Mouse (Mus musculus): ENCODE measurements around the gene Plcz1. TPM values are rescaled to one million over a fixed set of nuclear protein-coding genes. Genes with fewer than 3 reads are reported as not detected.

Plcz1 gene
- polyA plus RNA-seq, 1 experiment from 2014 or later, result not detected

GRCm38 (mm10) chr6:140005181-140005580, 36.1 kb downstream of the Plcz1 start:
- ATAC-seq (ENCODE audit: low FRiP score), result no peak
- Histone ChIP-seq H3K27ac (ENCODE audit: low read depth, low read length) (no peak overlapping the region), H3K4me3 (ENCODE audit: low read depth, low read length) (no peak overlapping the region), H3K36me3 (ENCODE audit: control insufficient read depth, insufficient read depth, low read length) (no peaks in the 10 kb centered on the region), H3K4me2 (no peak overlapping the region), H3K27me3 (ENCODE audit: control insufficient read depth, insufficient read depth, low read length) (no peaks in the 10 kb centered on the region), H3K9me3 (ENCODE audit: control insufficient read depth, low read length) (no peaks in the 10 kb centered on the region), H3K9ac (ENCODE audit: low read length) (no peak overlapping the region), H3K4me1 (ENCODE audit: control insufficient read depth, insufficient read depth, low read length) (no peaks in the 10 kb centered on the region)
- 86% methylated on average over 3 of the region's 3 CpGs for WGBS
- DNase-seq (ENCODE audit: low spot score, missing footprints), result no peak

GRCm38 (mm10) chr6:139989597-139989996, 51.7 kb downstream of the Plcz1 start:
- no peaks in the 10 kb centered on the region for H3K9me3 ChIP-seq (ENCODE audit: control insufficient read depth, low read length)
- WGBS, result 89% methylated on average over 10 of the region's 10 CpGs
- ATAC-seq (ENCODE audit: low FRiP score) (no peak), DNase-seq (ENCODE audit: low spot score, missing footprints) (no peak)
- H3K4me2 ChIP-seq, result no peak overlapping the region
- H3K27ac ChIP-seq (ENCODE audit: low read depth, low read length), result no peak overlapping the region
- no peak overlapping the region for H3K9ac ChIP-seq (ENCODE audit: low read length)
- H3K4me1 ChIP-seq (ENCODE audit: control insufficient read depth, insufficient read depth, low read length), result no peaks in the 10 kb centered on the region
- no peaks in the 10 kb centered on the region for H3K27me3 ChIP-seq (ENCODE audit: control insufficient read depth, insufficient read depth, low read length)
- no peaks in the 10 kb centered on the region for H3K36me3 ChIP-seq (ENCODE audit: control insufficient read depth, insufficient read depth, low read length)
- no peak overlapping the region for H3K4me3 ChIP-seq (ENCODE audit: low read depth, low read length)

- no peak for ATAC-seq (ENCODE audit: low FRiP score)
- WGBS, result 78% methylated on average over 6 of the region's 6 CpGs
Measured at GRCm38 (mm10) chr6:139989075-139989474, 52.2 kb downstream of the Plcz1 start.

DNA sequence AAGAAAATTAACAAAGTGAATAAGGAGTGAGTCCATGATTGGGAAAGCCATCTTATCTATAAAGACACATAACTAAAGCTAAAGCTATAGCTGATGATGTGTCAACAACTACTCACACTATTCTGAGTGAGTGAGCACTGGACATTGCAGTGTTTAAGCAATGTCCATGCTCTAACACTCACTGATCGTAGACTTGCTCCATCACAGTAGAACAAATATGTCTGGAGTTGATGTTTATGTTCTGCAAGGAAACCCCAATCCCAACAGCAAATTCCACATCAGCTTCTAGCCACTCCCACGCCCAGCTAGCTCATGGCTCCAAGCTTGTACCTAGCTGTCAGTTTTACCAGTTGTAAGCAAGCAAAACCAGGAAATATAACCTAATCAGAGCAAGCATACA, 54.7 kb downstream of the Plcz1 start:
- Histone ChIP-seq H3K4me3 (ENCODE audit: low read depth, low read length) (no peak overlapping the region), H3K27ac (ENCODE audit: low read depth, low read length) (no peak overlapping the region), H3K36me3 (ENCODE audit: control insufficient read depth, insufficient read depth, low read length) (no peaks in the 10 kb centered on the region), H3K9ac (ENCODE audit: low read length) (no peak overlapping the region), H3K4me2 (no peak overlapping the region), H3K9me3 (ENCODE audit: control insufficient read depth, low read length) (no peaks in the 10 kb centered on the region), H3K27me3 (ENCODE audit: control insufficient read depth, insufficient read depth, low read length) (no peaks in the 10 kb centered on the region), H3K4me1 (ENCODE audit: control insufficient read depth, insufficient read depth, low read length) (no peaks in the 10 kb centered on the region)
- DNase-seq (ENCODE audit: low spot score, missing footprints), result no peak
- no peak for ATAC-seq (ENCODE audit: low FRiP score)
- WGBS, result 85% methylated on average over 2 of the region's 2 CpGs

More at GRCm38 (mm10) chr6:139989075-139989474, 52.2 kb downstream of the Plcz1 start:
- H3K4me1 ChIP-seq (ENCODE audit: control insufficient read depth, insufficient read depth, low read length), result no peaks in the 10 kb centered on the region
- no peak overlapping the region for H3K27ac ChIP-seq (ENCODE audit: low read depth, low read length)
- no peaks in the 10 kb centered on the region for H3K27me3 ChIP-seq (ENCODE audit: control insufficient read depth, insufficient read depth, low read length)
- no peak overlapping the region for H3K4me3 ChIP-seq (ENCODE audit: low read depth, low read length)
- no peaks in the 10 kb centered on the region for H3K36me3 ChIP-seq (ENCODE audit: control insufficient read depth, insufficient read depth, low read length)
- no peaks in the 10 kb centered on the region for H3K9me3 ChIP-seq (ENCODE audit: control insufficient read depth, low read length)
- no peak overlapping the region for H3K9ac ChIP-seq (ENCODE audit: low read length)
- DNase-seq (ENCODE audit: low spot score, missing footprints), result no peak
- no peak overlapping the region for H3K4me2 ChIP-seq

- Histone ChIP-seq H3K9me3 (ENCODE audit: control insufficient read depth, low read length) (no peaks in the 10 kb centered on the region), H3K27me3 (ENCODE audit: control insufficient read depth, insufficient read depth, low read length) (no peaks in the 10 kb centered on the region), H3K36me3 (ENCODE audit: control insufficient read depth, insufficient read depth, low read length) (no peaks in the 10 kb centered on the region), H3K9ac (ENCODE audit: low read length) (no peak overlapping the region), H3K27ac (ENCODE audit: low read depth, low read length) (no peak overlapping the region), H3K4me1 (ENCODE audit: control insufficient read depth, insufficient read depth, low read length) (no peaks in the 10 kb centered on the region), H3K4me2 (no peak overlapping the region), H3K4me3 (ENCODE audit: low read depth, low read length) (no peak overlapping the region)
- no peak for DNase-seq (ENCODE audit: low spot score, missing footprints)
- WGBS, result 85% methylated on average over 3 of the region's 3 CpGs
- no peak for ATAC-seq (ENCODE audit: low FRiP score)
Measured at GRCm38 (mm10) chr6:139984069-139984468, 57.2 kb downstream of the Plcz1 start.

- Histone ChIP-seq H3K4me1 (ENCODE audit: control insufficient read depth, insufficient read depth, low read length) (no peaks in the 10 kb centered on the region), H3K27me3 (ENCODE audit: control insufficient read depth, insufficient read depth, low read length) (no peaks in the 10 kb centered on the region), H3K27ac (ENCODE audit: low read depth, low read length) (no peak overlapping the region), H3K9me3 (ENCODE audit: control insufficient read depth, low read length) (no peaks in the 10 kb centered on the region), H3K36me3 (ENCODE audit: control insufficient read depth, insufficient read depth, low read length) (no peaks in the 10 kb centered on the region), H3K4me3 (ENCODE audit: low read depth, low read length) (no peak overlapping the region), H3K4me2 (no peak overlapping the region), H3K9ac (ENCODE audit: low read length) (no peak overlapping the region)
- ATAC-seq (ENCODE audit: low FRiP score) (no peak), DNase-seq (ENCODE audit: low spot score, missing footprints) (no peak)
Measured at GRCm38 (mm10) chr6:139981061-139981460, 60.2 kb downstream of the Plcz1 start.

DNA sequence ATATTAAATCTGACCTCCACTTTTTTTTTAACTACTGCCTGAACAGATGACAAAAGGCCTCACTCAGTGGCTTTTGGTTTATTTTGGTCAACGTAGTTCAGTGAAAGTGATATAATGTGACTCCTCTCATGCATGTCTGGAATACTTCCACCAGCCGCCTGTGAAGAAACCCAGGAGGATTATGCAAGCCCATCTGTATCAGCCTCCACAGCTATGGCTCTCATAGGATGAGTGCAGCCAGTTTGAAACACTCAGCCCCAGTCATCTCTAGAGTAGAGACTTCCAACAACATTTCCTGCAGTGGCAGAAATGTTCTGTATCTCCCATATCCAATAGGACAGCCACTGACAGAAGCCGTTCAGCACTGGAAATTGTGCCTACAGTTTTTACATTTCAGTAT, 63.1 kb downstream of the Plcz1 start:
- ATAC-seq (ENCODE audit: low FRiP score) (no peak), DNase-seq (ENCODE audit: low spot score, missing footprints) (no peak)
- H3K9ac ChIP-seq (ENCODE audit: low read length), result no peak overlapping the region
- H3K9me3 ChIP-seq (ENCODE audit: control insufficient read depth, low read length), result no peaks in the 10 kb centered on the region
- H3K4me1 ChIP-seq (ENCODE audit: control insufficient read depth, insufficient read depth, low read length), result no peaks in the 10 kb centered on the region
- H3K4me2 ChIP-seq, result no peak overlapping the region
- WGBS, result 61% methylated on average over 3 of the region's 3 CpGs
- H3K27ac ChIP-seq (ENCODE audit: low read depth, low read length), result no peak overlapping the region
- no peaks in the 10 kb centered on the region for H3K36me3 ChIP-seq (ENCODE audit: control insufficient read depth, insufficient read depth, low read length)
- H3K4me3 ChIP-seq (ENCODE audit: low read depth, low read length), result no peak overlapping the region
- H3K27me3 ChIP-seq (ENCODE audit: control insufficient read depth, insufficient read depth, low read length), result no peaks in the 10 kb centered on the region

- no peak for DNase-seq (ENCODE audit: low spot score, missing footprints)
- Histone ChIP-seq H3K27ac (ENCODE audit: low read depth, low read length) (no peak overlapping the region), H3K4me3 (ENCODE audit: low read depth, low read length) (no peak overlapping the region), H3K9me3 (ENCODE audit: control insufficient read depth, low read length) (no peaks in the 10 kb centered on the region), H3K4me2 (no peak overlapping the region), H3K27me3 (ENCODE audit: control insufficient read depth, insufficient read depth, low read length) (no peaks in the 10 kb centered on the region), H3K9ac (ENCODE audit: low read length) (no peak overlapping the region), H3K36me3 (ENCODE audit: control insufficient read depth, insufficient read depth, low read length) (no peaks in the 10 kb centered on the region), H3K4me1 (ENCODE audit: control insufficient read depth, insufficient read depth, low read length) (no peaks in the 10 kb centered on the region)
- ATAC-seq (ENCODE audit: low FRiP score), result no peak
- 82% methylated on average over 5 of the region's 5 CpGs for WGBS
Measured at GRCm38 (mm10) chr6:139974668-139975067, 66.6 kb downstream of the Plcz1 start.

GRCm38 (mm10) chr6:139971608-139972298, 69.5 kb downstream of the Plcz1 start:
- no peaks in the 10 kb centered on the region for H3K27me3 ChIP-seq (ENCODE audit: control insufficient read depth, insufficient read depth, low read length)
- no peak overlapping the region for H3K9ac ChIP-seq (ENCODE audit: low read length)
- no peaks in the 10 kb centered on the region for H3K36me3 ChIP-seq (ENCODE audit: control insufficient read depth, insufficient read depth, low read length)
- H3K27ac ChIP-seq (ENCODE audit: low read depth, low read length), result no peak overlapping the region
- no peaks in the 10 kb centered on the region for H3K9me3 ChIP-seq (ENCODE audit: control insufficient read depth, low read length)
- DNase-seq (ENCODE audit: low spot score, missing footprints), result peak; percentile 54
- WGBS, result 94% methylated on average over 4 of the region's 4 CpGs
- no peak overlapping the region for H3K4me3 ChIP-seq (ENCODE audit: low read depth, low read length)
- ATAC-seq (ENCODE audit: low FRiP score), result no peak
- no peak overlapping the region for H3K4me2 ChIP-seq
- peaks cover 2% of the 10 kb centered on the region; the same call in 1 of the 2 replicates for H3K4me1 ChIP-seq (ENCODE audit: control insufficient read depth, insufficient read depth, low read length)
